Mouse (Mus musculus) megakaryocyte, embryonic 14.5 days (primary cell): Measurements from ENCODE around the gene Slc25a36.

Experiments used
- FLI1 ChIP-seq: IDR thresholded peaks from 2 replicates; pipeline ENCODE4 v1.6.1; 2012; ENCODE audit warnings: low read length, inconsistent platforms, mixed read lengths
- GATA1 ChIP-seq: IDR thresholded peaks from 3 replicates; pipeline ENCODE4 v1.6.1; 2012; ENCODE audit warnings: mixed read lengths, low read length, inconsistent platforms, borderline replicate concordance

GRCm38 (mm10) chr9:97069911-97070310 lies 41.0 kb downstream of the Slc25a36 start:
- TF ChIP-seq GATA1 (no peak), FLI1 (no peak)
